Mouse (Mus musculus): ENCODE measurements around the gene Rtraf. TPM values are rescaled to one million over a fixed set of nuclear protein-coding genes. Genes with fewer than 3 reads are reported as not detected.

Gene Rtraf
- total RNA-seq, 2 experiments from 2014 or later: 70.4 to 77.9 TPM

Other genes starting within 250 kb of the Rtraf start
- gene Gm2237, start 238.7 kb downstream of the Rtraf start, total RNA-seq (2021): 1 to 10 TPM in 1 of 2 experiments, under 1 TPM in 1; 0.40 to 1.4 TPM
- not detected for gene Gm5458, start 221.2 kb downstream of the Rtraf start, total RNA-seq (2021)
- gene Nid2, start 72.6 kb downstream of the Rtraf start, total RNA-seq (2021): 10 to 100 TPM in 1 of 2 experiments, 1 to 10 TPM in 1; 8.1 to 14.2 TPM
- gene Gng2, start 153.8 kb upstream of the Rtraf start, total RNA-seq (2021): 10 to 100 TPM; 17.5 to 30.5 TPM

All from adrenal gland, adult 18-20 months (tissue).